Mouse (Mus musculus): ENCODE data around the gene Smyd3. TPM values are rescaled to one million over a fixed set of nuclear protein-coding genes. Genes with fewer than 3 reads are reported as not detected.
A peak's percentile ranks its signal among the peaks of the same experiment; 100 is the strongest.

Smyd3 gene
- polyA plus RNA-seq (2015; fragmentation: Nextera tagmentation; extraction: Ambion mirVana), result 16.1 and 16.7 TPM in 2 replicates

- H3K4me2 ChIP-seq (ENCODE audit: low read depth, low read length), result peak within 1 kb of the TSS; percentile 97
- no peaks in the 10 kb centered on the region for H3K9me3 ChIP-seq (ENCODE audit: control insufficient read depth, low read length)
- H3K9ac ChIP-seq (ENCODE audit: low read depth, low read length), result peak within 1 kb of the TSS; percentile 84
- no peaks in the 10 kb centered on the region for H3K27me3 ChIP-seq (replicated peaks; ENCODE audit: control insufficient read depth, insufficient read depth, low read length)
- H3K27ac ChIP-seq (ENCODE audit: low read length), result peak within 1 kb of the TSS; percentile 52
- H3K36me3 ChIP-seq (ENCODE audit: control insufficient read depth, insufficient read depth, low read length), result no peaks in the 10 kb centered on the region
- peak; percentile 91 for ATAC-seq
- 6% methylated on average over 39 of the region's 39 CpGs for WGBS
- peak within 1 kb of the TSS; percentile 78 for H3K4me3 ChIP-seq (ENCODE audit: low read length)
- no peaks in the 10 kb centered on the region for H3K4me1 ChIP-seq (ENCODE audit: control insufficient read depth, insufficient read depth, low read length)
Measured at GRCm38 (mm10) chr1:179517713-179518465, at the start of gene Smyd3. Smyd3 (minus strand) TSS chr1:179518041.

- WGBS, result 63% methylated on average over 7 of the region's 7 CpGs
Measured at GRCm38 (mm10) chr1:179567558-179567957, 49.7 kb upstream of the Smyd3 start.

GRCm38 (mm10) chr1:179563926-179564325 is 46.1 kb upstream of the Smyd3 start:
- Histone ChIP-seq H3K9me3 (ENCODE audit: control insufficient read depth, low read length) (no peaks in the 10 kb centered on the region), H3K4me3 (ENCODE audit: low read length) (no peak overlapping the region), H3K4me2 (ENCODE audit: low read depth, low read length) (no peak overlapping the region), H3K27me3 (replicated peaks; ENCODE audit: control insufficient read depth, insufficient read depth, low read length) (no peaks in the 10 kb centered on the region), H3K4me1 (ENCODE audit: control insufficient read depth, insufficient read depth, low read length) (peaks cover 15% of the 10 kb centered on the region), H3K9ac (ENCODE audit: low read depth, low read length) (no peak overlapping the region), H3K27ac (ENCODE audit: low read length) (no peak overlapping the region), H3K36me3 (ENCODE audit: control insufficient read depth, insufficient read depth, low read length) (no peaks in the 10 kb centered on the region)
- ATAC-seq, result no peak
- 77% methylated on average over 5 of the region's 5 CpGs for WGBS

More at GRCm38 (mm10) chr1:179567558-179567957, 49.7 kb upstream of the Smyd3 start:
- Histone ChIP-seq H3K9ac (ENCODE audit: low read depth, low read length) (no peak overlapping the region), H3K4me3 (ENCODE audit: low read length) (no peak overlapping the region), H3K4me2 (ENCODE audit: low read depth, low read length) (no peak overlapping the region), H3K36me3 (ENCODE audit: control insufficient read depth, insufficient read depth, low read length) (no peaks in the 10 kb centered on the region), H3K9me3 (ENCODE audit: control insufficient read depth, low read length) (no peaks in the 10 kb centered on the region), H3K27ac (ENCODE audit: low read length) (no peak overlapping the region), H3K27me3 (replicated peaks; ENCODE audit: control insufficient read depth, insufficient read depth, low read length) (no peaks in the 10 kb centered on the region), H3K4me1 (ENCODE audit: control insufficient read depth, insufficient read depth, low read length) (peaks cover 21% of the 10 kb centered on the region)
- ATAC-seq, result peak; percentile 24; the same call in 1 of the 2 replicates

- H3K36me3 ChIP-seq (ENCODE audit: control insufficient read depth, insufficient read depth, low read length), result no peaks in the 10 kb centered on the region
- H3K4me2 ChIP-seq (ENCODE audit: low read depth, low read length), result no peak overlapping the region
- no peaks in the 10 kb centered on the region for H3K9me3 ChIP-seq (ENCODE audit: control insufficient read depth, low read length)
- WGBS, result 81% methylated on average over 4 of the region's 4 CpGs
- no peak overlapping the region for H3K27ac ChIP-seq (ENCODE audit: low read length)
- peaks cover 8% of the 10 kb centered on the region for H3K4me1 ChIP-seq (ENCODE audit: control insufficient read depth, insufficient read depth, low read length)
- H3K27me3 ChIP-seq (replicated peaks; ENCODE audit: control insufficient read depth, insufficient read depth, low read length), result no peaks in the 10 kb centered on the region
- no peak for ATAC-seq
- H3K9ac ChIP-seq (ENCODE audit: low read depth, low read length), result no peak overlapping the region
- no peak overlapping the region for H3K4me3 ChIP-seq (ENCODE audit: low read length)
Measured at GRCm38 (mm10) chr1:179563211-179563610, 45.4 kb upstream of the Smyd3 start.

GRCm38 (mm10) chr1:179560845-179561430 is 43.1 kb upstream of the Smyd3 start:
- Histone ChIP-seq H3K27ac (ENCODE audit: low read length) (no peak overlapping the region), H3K36me3 (ENCODE audit: control insufficient read depth, insufficient read depth, low read length) (no peaks in the 10 kb centered on the region), H3K9ac (ENCODE audit: low read depth, low read length) (no peak overlapping the region), H3K4me1 (ENCODE audit: control insufficient read depth, insufficient read depth, low read length) (no peaks in the 10 kb centered on the region), H3K9me3 (ENCODE audit: control insufficient read depth, low read length) (no peaks in the 10 kb centered on the region), H3K4me3 (ENCODE audit: low read length) (no peak overlapping the region), H3K4me2 (ENCODE audit: low read depth, low read length) (no peak overlapping the region), H3K27me3 (replicated peaks; ENCODE audit: control insufficient read depth, insufficient read depth, low read length) (no peaks in the 10 kb centered on the region)
- 88% methylated on average over 6 of the region's 6 CpGs for WGBS
- ATAC-seq, result peak; percentile 28; the same call in 1 of the 2 replicates

GRCm38 (mm10) chr1:179559446-179560194 is 41.8 kb upstream of the Smyd3 start:
- peak; percentile 72 for ATAC-seq
- peak overlapping the region; percentile 46; the same call in 1 of the 2 replicates for H3K27ac ChIP-seq (ENCODE audit: low read length)
- no peaks in the 10 kb centered on the region for H3K4me1 ChIP-seq (ENCODE audit: control insufficient read depth, insufficient read depth, low read length)
- H3K27me3 ChIP-seq (replicated peaks; ENCODE audit: control insufficient read depth, insufficient read depth, low read length), result no peaks in the 10 kb centered on the region
- H3K4me3 ChIP-seq (ENCODE audit: low read length), result no peak overlapping the region
- H3K36me3 ChIP-seq (ENCODE audit: control insufficient read depth, insufficient read depth, low read length), result no peaks in the 10 kb centered on the region
- H3K4me2 ChIP-seq (ENCODE audit: low read depth, low read length), result no peak overlapping the region
- H3K9me3 ChIP-seq (ENCODE audit: control insufficient read depth, low read length), result no peaks in the 10 kb centered on the region
- no peak overlapping the region for H3K9ac ChIP-seq (ENCODE audit: low read depth, low read length)
- WGBS, result 69% methylated on average over 11 of the region's 11 CpGs

GRCm38 (mm10) chr1:179556921-179557320 is 39.1 kb upstream of the Smyd3 start:
- H3K9ac ChIP-seq (ENCODE audit: low read depth, low read length), result no peak overlapping the region

GRCm38 (mm10) chr1:179553949-179554347 is 36.1 kb upstream of the Smyd3 start:
- H3K4me1 ChIP-seq (ENCODE audit: control insufficient read depth, insufficient read depth, low read length), result peaks cover 9% of the 10 kb centered on the region; the same call in 1 of the 2 replicates
- no peak for ATAC-seq
- no peak overlapping the region for H3K4me3 ChIP-seq (ENCODE audit: low read length)
- H3K27ac ChIP-seq (ENCODE audit: low read length), result no peak overlapping the region
- no peaks in the 10 kb centered on the region for H3K9me3 ChIP-seq (ENCODE audit: control insufficient read depth, low read length)
- H3K36me3 ChIP-seq (ENCODE audit: control insufficient read depth, insufficient read depth, low read length), result no peaks in the 10 kb centered on the region
- H3K9ac ChIP-seq (ENCODE audit: low read depth, low read length), result 0 out of 2 replicates have a peak overlapping the region, but pooled peaks have one; percentile 12
- H3K4me2 ChIP-seq (ENCODE audit: low read depth, low read length), result no peak overlapping the region
- H3K27me3 ChIP-seq (replicated peaks; ENCODE audit: control insufficient read depth, insufficient read depth, low read length), result no peaks in the 10 kb centered on the region
- 76% methylated on average over 4 of the region's 4 CpGs for WGBS

More at GRCm38 (mm10) chr1:179556921-179557320, 39.1 kb upstream of the Smyd3 start:
- whole genome bisulfite sequencing, result 88% methylated on average over 3 of the region's 3 CpGs
- no peak for ATAC-seq
- no peak overlapping the region for H3K27ac ChIP-seq (ENCODE audit: low read length)
- no peak overlapping the region for H3K4me3 ChIP-seq (ENCODE audit: low read length)
- H3K4me2 ChIP-seq (ENCODE audit: low read depth, low read length), result no peak overlapping the region
- H3K27me3 ChIP-seq (replicated peaks; ENCODE audit: control insufficient read depth, insufficient read depth, low read length), result no peaks in the 10 kb centered on the region
- no peaks in the 10 kb centered on the region for H3K36me3 ChIP-seq (ENCODE audit: control insufficient read depth, insufficient read depth, low read length)
- no peaks in the 10 kb centered on the region for H3K9me3 ChIP-seq (ENCODE audit: control insufficient read depth, low read length)
- peaks cover 9% of the 10 kb centered on the region; the same call in 1 of the 2 replicates for H3K4me1 ChIP-seq (ENCODE audit: control insufficient read depth, insufficient read depth, low read length)

Measured in intestine, embryonic 16.5 days (tissue).